Mouse (Mus musculus) kidney, embryonic 15.5 days (tissue): ENCODE data around the gene Atp6v1g2. TPM values are rescaled to one million over a fixed set of nuclear protein-coding genes. Genes with fewer than 3 reads are reported as not detected.
A peak's percentile ranks its signal among the peaks of the same experiment; 100 is the strongest.

Experiments
- ATAC-seq: fragments of 200-750 bp; cut with Nextera tagmentation; replicated peaks from 2 replicates; pipeline ENCODE4 v1.8.0; 2017; ENCODE audit warnings: moderate TSS enrichment; ENCODE audit not compliant: low FRiP score
- H3K27ac ChIP-seq: fragments of 300-500 bp; sonication (generic); 2 replicates; pipeline ENCODE4 v1.5.1; 2015; ENCODE audit warnings: mild to moderate bottlenecking, inconsistent platforms
- H3K27me3 ChIP-seq: fragments of 300-500 bp; sonication (generic); 2 replicates; pipeline ENCODE4 v1.6.1; 2015; ENCODE audit warnings: inconsistent platforms
- H3K36me3 ChIP-seq: fragments of 300-500 bp; sonication (generic); 2 replicates; pipeline ENCODE4 v1.6.1; 2015; ENCODE audit warnings: inconsistent platforms
- H3K4me1 ChIP-seq: fragments of 300-500 bp; sonication (generic); 2 replicates; pipeline ENCODE4 v1.6.1; 2015; ENCODE audit warnings: inconsistent platforms
- H3K4me2 ChIP-seq: fragments of 300-500 bp; sonication (generic); 2 replicates; pipeline ENCODE4 v1.6.1; 2015; ENCODE audit warnings: moderate library complexity, mild to moderate bottlenecking, inconsistent platforms
- H3K4me3 ChIP-seq: fragments of 300-500 bp; sonication (generic); replicated peaks from 2 replicates; pipeline ENCODE4 v1.5.1; 2015; ENCODE audit warnings: mild to moderate bottlenecking, inconsistent platforms
- H3K9ac ChIP-seq: fragments of 300-500 bp; sonication (generic); 2 replicates; pipeline ENCODE4 v1.6.1; 2015; ENCODE audit warnings: mild to moderate bottlenecking, inconsistent platforms
- H3K9me3 ChIP-seq: fragments of 300-500 bp; sonication (generic); replicated peaks from 2 replicates; pipeline ENCODE4 v1.6.1; 2016; ENCODE audit warnings: inconsistent platforms
- WGBS: fragments of 180-500 bp; shearing (Covaris S2); methylation state at CpG from one replicate; pipeline ENCODE4 v1.1.7; 2015; ENCODE audit warnings: mixed read lengths; 5-methylcytosine and 5-hydroxymethylcytosine counted together
- polyA plus RNA-seq: library from polyadenylated mRNA; unstranded; fragments of >200 nt; fragmentation: Nextera tagmentation; extraction: Ambion mirVana; gene quantifications from 2 replicates; pipeline ENCODE4 v1.2.1, GENCODE M21; 2015

Gene Atp6v1g2
- polyA plus RNA-seq, 1 experiment from 2014 or later: 6.4 TPM

DNA sequence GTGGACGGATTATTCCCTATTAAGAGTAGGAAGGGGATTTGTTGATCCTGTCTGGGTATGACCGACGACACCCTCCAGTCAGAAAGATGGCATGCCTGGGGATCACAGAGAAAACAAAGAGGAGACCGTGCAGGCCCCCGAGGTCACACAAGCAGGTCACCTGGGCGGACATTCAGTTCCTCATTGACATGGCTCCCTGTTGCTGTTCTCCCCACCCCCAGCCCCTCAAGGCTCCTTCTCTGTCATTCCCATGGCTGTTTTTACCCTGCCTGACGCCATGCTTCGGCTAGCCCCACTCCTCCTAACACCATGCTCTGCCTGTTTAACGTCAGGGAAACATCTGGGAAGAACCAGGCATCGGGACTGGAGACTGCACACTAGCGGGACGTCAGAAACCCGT is 28.2 kb downstream of the Atp6v1g2 start:
- Histone ChIP-seq H3K9ac (no peak overlapping the region), H3K4me1 (peaks cover 21% of the 10 kb centered on the region), H3K9me3 (no peaks in the 10 kb centered on the region), H3K27me3 (peaks cover 69% of the 10 kb centered on the region), H3K4me3 (no peak overlapping the region), H3K4me2 (no peak overlapping the region), H3K36me3 (no peaks in the 10 kb centered on the region), H3K27ac (no peak overlapping the region)
- no peak for ATAC-seq
- WGBS: 77% methylated on average over 13 of the region's 13 CpGs

DNA sequence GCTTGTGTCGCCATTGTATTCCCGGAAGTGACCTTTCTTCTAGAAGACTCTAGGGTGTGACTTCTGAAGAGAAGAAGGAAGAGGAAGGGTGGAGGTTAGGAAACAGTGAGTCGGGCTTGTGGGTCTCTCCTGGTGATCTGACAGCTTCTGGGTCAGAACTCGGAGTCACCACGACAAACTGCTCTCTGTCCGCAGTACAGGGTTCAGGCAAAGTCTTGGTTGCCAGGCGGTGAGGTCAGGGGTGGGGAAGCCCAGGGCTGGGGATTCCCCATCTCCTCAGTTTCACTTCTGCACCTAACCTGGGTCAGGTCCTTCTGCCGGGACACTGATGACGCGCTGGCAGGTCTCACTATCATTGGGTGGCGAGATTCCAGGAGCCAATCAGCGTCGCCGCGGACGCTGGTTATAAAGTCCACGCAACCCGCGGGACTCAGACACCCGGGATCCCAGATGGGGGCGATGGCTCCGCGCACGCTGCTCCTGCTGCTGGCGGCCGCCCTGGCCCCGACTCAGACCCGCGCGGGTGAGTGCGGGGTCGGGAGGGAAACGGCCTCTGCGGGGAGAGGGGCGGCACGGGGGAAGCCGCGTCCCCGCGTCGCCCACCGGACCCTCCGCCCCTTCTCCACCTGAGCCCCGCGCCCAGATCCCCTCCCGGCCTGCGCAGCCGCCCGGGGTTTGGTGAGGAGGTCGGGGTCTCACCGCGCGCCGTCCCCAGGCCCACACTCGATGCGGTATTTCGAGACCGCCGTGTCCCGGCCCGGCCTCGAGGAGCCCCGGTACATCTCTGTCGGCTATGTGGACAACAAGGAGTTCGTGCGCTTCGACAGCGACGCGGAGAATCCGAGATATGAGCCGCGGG is 29.4 kb downstream of the Atp6v1g2 start, which contains the start of gene H2-D1:
Gene H2-D1, plus strand, starts transcription at position 67 of the 859 bp plus-strand sequence.
- no peak within 1 kb of the TSS for H3K27ac ChIP-seq
- under 1% methylated on average over 72 of the region's 73 CpGs for WGBS
- no peaks in the 10 kb centered on the region for H3K9me3 ChIP-seq

DNA sequence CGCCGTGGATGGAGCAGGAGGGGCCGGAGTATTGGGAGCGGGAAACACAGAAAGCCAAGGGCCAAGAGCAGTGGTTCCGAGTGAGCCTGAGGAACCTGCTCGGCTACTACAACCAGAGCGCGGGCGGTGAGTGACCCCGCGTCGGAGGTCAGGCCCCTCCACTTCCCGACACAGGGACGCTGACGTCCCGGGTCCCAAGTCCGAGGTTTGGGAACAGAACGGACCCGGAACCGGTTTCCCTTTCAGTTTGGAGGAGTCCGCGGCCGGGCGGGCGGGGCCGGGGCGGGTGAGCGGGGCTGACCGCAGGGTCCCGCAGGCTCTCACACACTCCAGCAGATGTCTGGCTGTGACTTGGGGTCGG is 30.0 kb downstream of the Atp6v1g2 start:
- no peaks in the 10 kb centered on the region for H3K36me3 ChIP-seq
- H3K4me3 ChIP-seq: peak overlapping the region; percentile 76
- H3K9me3 ChIP-seq: no peaks in the 10 kb centered on the region
- no peak overlapping the region for H3K27ac ChIP-seq
- peaks cover 16% of the 10 kb centered on the region for H3K4me1 ChIP-seq
- H3K9ac ChIP-seq: peak overlapping the region; percentile 65
- peaks cover 70% of the 10 kb centered on the region for H3K27me3 ChIP-seq
- H3K4me2 ChIP-seq: peak overlapping the region; percentile 100
- peak; percentile 58 for ATAC-seq
- WGBS: under 1% methylated on average over 29 of the region's 31 CpGs

More for the DNA sequence above, 29.4 kb downstream of the Atp6v1g2 start, which contains the start of gene H2-D1:
- Histone ChIP-seq H3K4me1 (peaks cover 17% of the 10 kb centered on the region), H3K36me3 (no peaks in the 10 kb centered on the region), H3K9ac (peak within 1 kb of the TSS; percentile 65), H3K4me2 (peak within 1 kb of the TSS; percentile 100), H3K4me3 (peak within 1 kb of the TSS; percentile 76), H3K27me3 (peaks cover 70% of the 10 kb centered on the region)
- ATAC-seq: peak; percentile 92

DNA sequence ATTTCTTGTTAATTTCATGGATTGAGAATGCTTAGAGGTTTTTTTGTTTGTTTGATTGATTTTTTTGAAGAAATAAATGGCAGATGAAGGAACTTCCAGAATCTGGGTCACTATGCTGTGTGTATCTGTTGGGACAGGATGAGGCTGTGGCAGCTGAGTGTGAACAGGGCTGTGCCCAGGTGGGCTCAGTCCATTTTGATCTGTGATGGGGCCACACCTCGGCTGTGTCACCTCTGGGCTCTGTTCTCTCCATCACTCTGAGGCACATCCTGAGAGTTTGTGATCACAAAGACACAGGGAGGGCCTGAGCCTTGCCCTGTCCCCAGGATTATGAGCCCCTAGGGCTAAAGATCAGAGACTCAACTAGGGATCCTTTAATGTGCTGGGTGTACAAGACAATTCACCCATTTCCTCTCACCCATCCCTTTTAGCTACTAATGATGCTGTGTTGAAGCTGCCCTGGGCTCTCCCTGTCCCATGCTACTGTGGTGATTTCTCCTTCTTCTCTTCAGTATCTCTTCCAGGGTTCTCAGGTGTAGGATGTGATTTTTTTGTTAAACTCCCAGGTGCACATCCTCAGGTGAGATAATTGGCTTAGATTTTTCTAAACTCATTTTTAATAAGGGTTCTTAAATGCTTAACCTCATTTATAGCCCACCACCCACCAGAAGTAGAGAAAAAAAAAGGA is 34.1 kb downstream of the Atp6v1g2 start:
- no peak for ATAC-seq
- H3K9me3 ChIP-seq: no peaks in the 10 kb centered on the region
- WGBS: 57% methylated on average over 1 of the region's 1 CpGs

DNA sequence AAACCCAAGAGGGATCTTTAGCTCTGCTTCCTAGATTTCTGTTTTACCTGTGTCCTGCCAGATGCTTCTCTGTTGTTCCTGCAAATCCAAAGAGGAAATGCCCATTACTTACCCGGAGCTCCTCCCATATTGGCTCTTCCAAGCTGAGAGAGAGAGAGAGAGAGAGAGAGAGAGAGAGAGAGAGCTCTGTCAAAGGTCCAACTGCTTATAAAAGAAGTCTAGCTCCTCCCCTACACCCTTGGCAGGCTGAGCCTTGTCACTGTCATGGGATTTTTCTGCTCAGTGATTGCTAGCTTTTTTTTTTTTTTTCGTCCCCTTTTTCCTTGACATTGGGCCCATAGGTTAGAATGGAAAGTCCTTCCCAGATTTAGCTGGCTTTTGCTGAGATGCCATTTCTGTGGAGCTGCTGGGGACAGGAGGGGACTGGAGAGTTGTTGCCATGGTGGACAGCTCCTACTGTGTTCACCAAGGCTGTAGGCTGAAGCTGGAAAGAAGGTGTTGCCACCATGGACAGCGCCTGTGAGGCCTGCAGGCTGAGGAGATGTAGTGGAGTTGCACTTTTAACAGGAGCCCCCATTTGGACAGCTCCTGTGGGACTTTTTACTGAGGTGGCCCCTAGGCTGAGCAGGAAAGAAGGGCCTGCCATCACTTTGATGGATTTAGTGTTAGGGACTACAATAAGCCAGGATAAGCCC is 36.3 kb downstream of the Atp6v1g2 start:
- no peak overlapping the region for H3K27ac ChIP-seq
- WGBS: 21% methylated on average over 3 of the region's 3 CpGs
- H3K4me2 ChIP-seq: no peak overlapping the region
- H3K4me3 ChIP-seq: no peak overlapping the region
- H3K27me3 ChIP-seq: peaks cover 19% of the 10 kb centered on the region
- H3K4me1 ChIP-seq: no peaks in the 10 kb centered on the region
- H3K9me3 ChIP-seq: no peaks in the 10 kb centered on the region
- H3K36me3 ChIP-seq: no peaks in the 10 kb centered on the region
- no peak overlapping the region for H3K9ac ChIP-seq
- ATAC-seq: 0 out of 2 replicates have a peak, but pooled peaks have one; percentile 62

More for the DNA sequence above, 34.1 kb downstream of the Atp6v1g2 start:
- peaks cover 13% of the 10 kb centered on the region for H3K4me1 ChIP-seq
- H3K9ac ChIP-seq: no peak overlapping the region
- H3K4me2 ChIP-seq: no peak overlapping the region
- no peak overlapping the region for H3K4me3 ChIP-seq
- peaks cover 41% of the 10 kb centered on the region for H3K27me3 ChIP-seq
- no peaks in the 10 kb centered on the region for H3K36me3 ChIP-seq
- no peak overlapping the region for H3K27ac ChIP-seq

DNA sequence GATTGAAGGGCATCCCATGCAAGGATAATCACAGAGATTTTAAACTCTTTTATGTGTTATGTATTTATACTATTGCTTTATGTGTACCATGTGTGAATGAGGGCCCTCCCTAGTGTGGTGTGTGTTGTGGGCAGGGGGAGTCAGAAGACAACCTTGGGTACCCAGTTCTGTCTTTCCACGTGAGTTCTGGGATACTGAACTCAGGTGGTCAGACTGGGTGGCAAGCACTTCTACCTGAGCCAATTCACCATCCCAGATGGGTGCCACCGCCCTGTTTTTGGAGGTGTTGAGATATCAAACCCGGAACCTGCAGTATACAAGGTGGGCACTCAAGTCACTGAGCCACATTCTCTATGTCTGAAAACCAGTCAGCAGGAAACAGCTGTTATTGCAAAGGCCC is 38.8 kb downstream of the Atp6v1g2 start:
- Histone ChIP-seq H3K27ac (no peak overlapping the region), H3K27me3 (peaks cover 24% of the 10 kb centered on the region), H3K36me3 (no peaks in the 10 kb centered on the region), H3K9me3 (no peaks in the 10 kb centered on the region), H3K4me2 (no peak overlapping the region), H3K4me1 (no peaks in the 10 kb centered on the region), H3K4me3 (no peak overlapping the region), H3K9ac (no peak overlapping the region)
- ATAC-seq: no peak
- WGBS: 72% methylated on average over 3 of the region's 3 CpGs

DNA sequence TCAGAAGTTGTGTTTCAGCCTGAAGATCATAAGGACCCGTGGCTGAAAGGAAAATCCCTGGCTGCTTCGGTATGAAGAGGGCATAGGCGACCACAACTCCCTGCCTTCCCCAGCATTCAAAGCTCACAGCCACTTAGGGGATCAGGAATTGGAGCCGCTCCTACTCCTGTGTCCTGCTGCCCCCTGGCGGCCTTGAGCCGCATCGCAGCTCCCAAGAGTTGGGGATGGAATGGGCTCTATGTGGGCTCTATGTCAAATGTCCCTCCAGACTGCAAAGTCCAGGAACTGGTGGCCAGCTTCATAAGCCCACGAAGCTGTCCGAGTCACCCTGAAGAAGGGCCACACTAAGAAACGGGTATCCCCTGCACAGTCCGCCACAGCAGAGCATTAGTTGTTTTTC is 41.3 kb downstream of the Atp6v1g2 start:
- H3K9ac ChIP-seq: no peak overlapping the region
- ATAC-seq: no peak; the same call in 1 of the 2 replicates
- no peak overlapping the region for H3K27ac ChIP-seq
- H3K4me3 ChIP-seq: no peak overlapping the region
- no peaks in the 10 kb centered on the region for H3K4me1 ChIP-seq
- no peaks in the 10 kb centered on the region for H3K9me3 ChIP-seq
- H3K4me2 ChIP-seq: no peak overlapping the region
- H3K27me3 ChIP-seq: peaks cover 31% of the 10 kb centered on the region
- H3K36me3 ChIP-seq: no peaks in the 10 kb centered on the region
- WGBS: 4% methylated on average over 11 of the region's 11 CpGs

DNA sequence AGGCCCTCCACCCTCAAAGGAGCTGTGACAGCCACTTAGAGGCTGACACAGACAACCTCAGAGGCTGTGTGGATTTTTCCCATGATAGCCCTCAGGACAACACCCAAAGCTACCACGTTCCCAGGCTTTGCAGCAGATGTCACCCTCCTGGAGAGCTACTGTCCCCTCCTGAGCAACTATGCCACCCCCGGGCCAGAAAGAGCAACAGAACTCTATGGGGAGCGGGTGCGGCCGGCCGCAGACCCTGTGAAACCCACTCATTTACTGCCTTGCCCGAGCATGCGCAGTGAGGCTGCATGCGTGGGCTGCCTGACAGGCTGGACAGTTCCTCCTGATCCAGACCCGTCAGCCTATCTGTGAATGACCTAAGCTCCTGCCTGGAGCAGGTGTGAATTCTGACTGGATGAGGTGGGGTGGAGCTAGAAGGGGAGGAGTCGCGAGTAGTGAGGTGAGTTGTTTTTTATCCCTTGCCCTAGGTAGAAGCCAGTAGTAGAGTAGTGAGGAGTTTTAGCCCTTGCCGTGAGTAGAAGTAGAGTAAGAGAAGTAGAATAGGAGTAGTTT is 42.9 kb downstream of the Atp6v1g2 start:
- Histone ChIP-seq H3K4me3 (no peak overlapping the region), H3K27me3 (peaks cover 31% of the 10 kb centered on the region), H3K4me1 (no peaks in the 10 kb centered on the region), H3K9ac (no peak overlapping the region), H3K9me3 (no peaks in the 10 kb centered on the region), H3K27ac (no peak overlapping the region), H3K36me3 (no peaks in the 10 kb centered on the region), H3K4me2 (no peak overlapping the region)
- no peak for ATAC-seq
- WGBS: 12% methylated on average over 13 of the region's 13 CpGs

DNA sequence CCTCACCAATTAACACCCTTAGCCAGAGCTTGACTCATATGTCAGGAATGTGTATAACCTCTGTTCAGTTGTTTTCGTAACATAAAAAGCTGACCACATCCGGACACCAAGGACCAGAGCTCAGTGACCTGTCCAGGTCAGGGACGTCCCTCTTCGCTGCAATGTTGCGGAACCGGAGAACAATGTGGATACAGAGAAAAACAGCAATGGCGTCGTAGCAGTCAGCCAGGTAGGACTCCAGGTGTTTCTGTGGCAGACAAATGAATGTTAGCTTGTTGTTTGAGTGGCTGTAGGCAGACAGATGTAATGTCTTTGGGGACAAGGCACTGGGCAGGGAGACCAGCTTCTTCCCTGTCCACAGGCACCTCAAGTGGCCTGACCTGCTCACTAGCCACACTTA is 44.6 kb downstream of the Atp6v1g2 start:
- no peaks in the 10 kb centered on the region for H3K4me1 ChIP-seq
- no peak overlapping the region for H3K4me3 ChIP-seq
- H3K4me2 ChIP-seq: no peak overlapping the region
- peaks cover 31% of the 10 kb centered on the region for H3K27me3 ChIP-seq
- H3K36me3 ChIP-seq: no peaks in the 10 kb centered on the region
- no peaks in the 10 kb centered on the region for H3K9me3 ChIP-seq
- ATAC-seq: no peak
- 67% methylated on average over 8 of the region's 8 CpGs for WGBS
- H3K9ac ChIP-seq: no peak overlapping the region
- no peak overlapping the region for H3K27ac ChIP-seq

DNA sequence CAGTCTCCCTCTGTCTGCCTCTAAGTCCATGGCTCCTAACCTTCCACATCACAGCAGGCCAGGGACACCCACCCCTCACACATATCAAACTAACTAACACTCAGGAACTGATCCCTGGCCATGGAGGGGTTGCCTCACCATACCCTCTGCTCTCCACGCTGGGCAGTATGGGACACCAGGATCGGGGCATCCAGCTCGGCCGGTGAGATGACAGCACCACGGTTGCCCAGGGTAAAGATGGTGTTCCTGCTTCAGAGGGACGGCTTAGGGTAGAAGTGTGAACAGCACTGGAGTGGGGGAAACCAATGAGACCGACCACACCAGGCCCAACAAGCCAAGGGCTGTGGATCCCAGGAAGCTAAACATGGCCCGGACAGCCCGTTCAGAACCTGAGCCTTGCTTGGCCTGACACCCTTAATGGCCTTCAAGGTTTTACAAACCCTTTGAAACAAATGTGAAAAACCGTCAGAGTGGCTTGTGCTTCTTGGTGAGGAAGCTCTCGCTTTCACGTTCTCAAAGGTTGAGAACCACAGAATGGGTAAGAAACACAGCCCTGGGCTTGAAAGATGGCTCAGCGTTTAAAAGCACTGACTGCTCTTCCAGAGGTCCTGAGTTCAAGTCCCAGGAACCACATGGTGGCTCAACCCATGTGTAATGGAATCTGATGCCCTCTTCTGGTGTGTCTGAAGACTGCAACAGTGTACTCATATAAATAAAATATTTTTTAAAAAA is 45.7 kb downstream of the Atp6v1g2 start:
- H3K36me3 ChIP-seq: no peaks in the 10 kb centered on the region
- H3K4me1 ChIP-seq: no peaks in the 10 kb centered on the region
- no peak overlapping the region for H3K4me2 ChIP-seq
- no peak overlapping the region for H3K4me3 ChIP-seq
- 84% methylated on average over 13 of the region's 13 CpGs for WGBS
- peaks cover 31% of the 10 kb centered on the region for H3K27me3 ChIP-seq
- H3K27ac ChIP-seq: no peak overlapping the region
- no peak overlapping the region for H3K9ac ChIP-seq
- no peak for ATAC-seq
- no peaks in the 10 kb centered on the region for H3K9me3 ChIP-seq

DNA sequence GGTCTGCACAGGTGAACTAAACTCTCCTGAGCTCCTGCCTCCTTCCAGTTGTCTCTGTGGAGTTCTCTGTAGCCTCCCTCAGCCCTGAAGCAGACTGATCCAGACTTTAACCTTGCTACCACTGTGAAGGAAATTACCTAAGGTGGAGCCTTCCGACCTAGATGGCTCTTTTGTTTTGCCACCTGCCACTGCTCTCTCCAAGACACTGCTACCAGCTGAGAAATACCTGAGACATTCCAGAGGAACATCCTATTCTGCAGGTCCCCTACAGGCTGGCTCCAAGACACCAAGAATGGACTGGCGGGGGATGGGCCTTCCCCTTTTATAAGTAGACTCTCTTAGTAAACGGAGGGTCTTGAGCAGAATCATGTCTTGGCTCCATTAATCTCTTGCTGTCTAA is 46.8 kb downstream of the Atp6v1g2 start:
- 73% methylated on average over 3 of the region's 3 CpGs for WGBS
- Histone ChIP-seq H3K4me3 (no peak overlapping the region), H3K36me3 (no peaks in the 10 kb centered on the region), H3K9me3 (no peaks in the 10 kb centered on the region), H3K27ac (no peak overlapping the region), H3K4me1 (no peaks in the 10 kb centered on the region), H3K9ac (no peak overlapping the region), H3K4me2 (no peak overlapping the region), H3K27me3 (peaks cover 27% of the 10 kb centered on the region)
- ATAC-seq: no peak
